Mouse (Mus musculus) midbrain, embryonic 11.5 days (tissue): ENCODE results near the gene Rnasek. TPM values are rescaled to one million over a fixed set of nuclear protein-coding genes. Genes with fewer than 3 reads are reported as not detected.

Source experiments
- ATAC-seq: fragments of 200-750 bp; cut with Nextera tagmentation; 2 replicates; pipeline ENCODE4 v1.8.0; 2017; ENCODE audit warnings: moderate TSS enrichment, moderate library complexity; ENCODE audit not compliant: low FRiP score
- DNase-seq: peaks from one replicate; pipeline ENCODE4 v3.0.0; 2015; ENCODE audit warnings: low spot score; ENCODE audit errors: missing footprints
- H3K27ac ChIP-seq: fragments of 300-500 bp; sonication (generic); 2 replicates; pipeline ENCODE4 v1.5.1; 2014; ENCODE audit warnings: low read depth, low read length
- H3K27me3 ChIP-seq: fragments of 300-500 bp; sonication (generic); 2 replicates; pipeline ENCODE4 v1.6.1; 2014; ENCODE audit warnings: mild to moderate bottlenecking, low read length, moderate library complexity, mixed read lengths; ENCODE audit not compliant: control insufficient read depth, insufficient read depth
- H3K36me3 ChIP-seq: fragments of 300-500 bp; sonication (generic); 2 replicates; pipeline ENCODE4 v1.6.1; 2014; ENCODE audit warnings: mild to moderate bottlenecking, low read length, moderate library complexity, mixed read lengths; ENCODE audit not compliant: control insufficient read depth, insufficient read depth
- H3K4me1 ChIP-seq: fragments of 300-500 bp; sonication (generic); 2 replicates; pipeline ENCODE4 v1.6.1; 2014; ENCODE audit warnings: low read length; ENCODE audit not compliant: control insufficient read depth, insufficient read depth
- H3K4me2 ChIP-seq: fragments of 300-500 bp; sonication (generic); 2 replicates; pipeline ENCODE4 v1.6.1; 2014; ENCODE audit warnings: mild to moderate bottlenecking, moderate library complexity
- H3K4me3 ChIP-seq: fragments of 300-500 bp; sonication (generic); 2 replicates; pipeline ENCODE4 v1.5.1; 2014; ENCODE audit warnings: low read depth, low read length
- H3K9ac ChIP-seq: fragments of 300-500 bp; sonication (generic); 2 replicates; pipeline ENCODE4 v1.6.1; 2014; ENCODE audit warnings: low read length
- H3K9me3 ChIP-seq: fragments of 300-500 bp; sonication (generic); 2 replicates; pipeline ENCODE4 v1.6.1; 2016; ENCODE audit warnings: low read length; ENCODE audit not compliant: control insufficient read depth
- WGBS: fragments of 180-500 bp; shearing (Covaris S2); extraction: QIAGEN DNeasy Blood & Tissue Kit; methylation state at CpG from one replicate; pipeline ENCODE4 v1.1.7; 2014; 5-methylcytosine and 5-hydroxymethylcytosine counted together
- polyA plus RNA-seq: library from polyadenylated mRNA; unstranded; fragments of >200 nt; fragmentation: Nextera tagmentation; extraction: Ambion mirVana; gene quantifications from 2 replicates; pipeline ENCODE4 v1.2.1, GENCODE M21; 2014

The Rnasek gene
- 126 and 127 TPM in 2 replicates for polyA plus RNA-seq

DNA sequence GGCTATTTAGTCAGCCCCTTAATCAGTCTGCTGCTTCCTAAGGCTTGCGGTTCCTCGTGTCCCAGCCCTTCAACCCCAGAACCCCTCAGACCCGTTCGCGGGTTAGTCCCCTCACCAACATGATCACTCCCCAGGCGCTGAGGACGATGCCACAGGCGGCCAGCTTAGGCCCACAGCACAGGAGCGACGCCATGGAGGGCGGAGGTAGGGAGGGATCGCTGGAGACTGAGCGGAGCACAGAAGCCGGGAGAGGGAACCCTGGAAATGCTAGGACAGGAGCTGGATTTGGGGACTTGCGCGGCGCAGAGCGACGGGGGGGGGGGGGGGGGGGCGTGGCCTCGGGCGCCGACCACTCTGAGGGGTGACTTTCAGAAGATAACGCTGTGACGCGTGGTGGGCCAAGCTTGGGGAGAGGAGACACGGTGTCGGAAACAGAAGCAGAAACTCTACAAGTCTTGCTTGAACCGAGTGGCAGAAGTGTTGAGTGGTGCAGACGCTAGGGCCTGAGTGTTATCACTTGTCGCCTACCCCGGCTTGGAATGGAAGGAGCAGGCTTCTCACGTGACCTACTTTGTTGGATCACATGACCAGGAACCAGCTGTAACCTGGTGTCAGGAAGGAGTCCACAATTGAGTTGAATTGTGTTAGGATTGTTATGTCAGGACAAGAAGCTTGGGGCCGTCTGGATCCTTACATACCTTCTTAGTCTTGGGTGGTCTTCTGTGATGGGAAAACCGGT lies at the start of gene Rnasek, which contains the start of gene Gm21988:
Gene Rnasek (minus strand): TSS at position 302 of the 739 bp plus-strand sequence.
Gene Gm21988 (minus strand): TSS at position 290 of the 739 bp plus-strand sequence.
- H3K36me3 ChIP-seq: peaks cover 6% of the 10 kb centered on the region
- WGBS: under 1% methylated on average over 32 of the region's 35 CpGs
- no peaks in the 10 kb centered on the region for H3K27me3 ChIP-seq
- H3K4me1 ChIP-seq: peaks cover 25% of the 10 kb centered on the region
- H3K4me2 ChIP-seq: peak within 1 kb of the TSS; percentile 83
- no peaks in the 10 kb centered on the region for H3K9me3 ChIP-seq
- peak; percentile 36 for ATAC-seq
- peak within 1 kb of the TSS; percentile 89 for H3K4me3 ChIP-seq
- peak within 1 kb of the TSS; percentile 86 for H3K9ac ChIP-seq
- H3K27ac ChIP-seq: peak within 1 kb of the TSS; percentile 61
- DNase-seq: peak; percentile 99

DNA sequence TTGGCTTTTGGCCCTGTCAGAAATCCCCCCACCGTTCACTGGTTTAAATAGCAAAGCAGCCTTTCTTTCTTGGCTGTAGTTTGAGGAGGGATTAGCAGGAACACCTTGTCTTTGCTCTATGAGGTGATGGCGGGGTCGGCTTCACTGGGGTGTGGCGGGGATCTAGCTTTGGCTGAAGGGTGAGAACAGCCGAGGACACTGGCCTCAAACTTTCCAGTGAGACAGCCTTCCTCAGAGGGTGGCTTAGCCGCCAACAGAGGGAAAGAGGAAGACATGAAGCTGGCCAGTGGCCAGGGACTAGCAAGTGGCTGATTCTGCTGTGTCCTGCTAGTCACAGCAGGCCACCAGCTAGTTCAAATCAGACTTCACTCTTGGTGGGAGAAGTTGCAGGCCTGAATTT lies 49.6 kb upstream of the Rnasek start:
- ATAC-seq (no peak), DNase-seq (no peak)
- H3K4me2 ChIP-seq: no peak overlapping the region
- no peaks in the 10 kb centered on the region for H3K9me3 ChIP-seq
- WGBS: 29% methylated on average over 6 of the region's 6 CpGs
- no peaks in the 10 kb centered on the region for H3K4me1 ChIP-seq
- no peaks in the 10 kb centered on the region for H3K36me3 ChIP-seq
- no peak overlapping the region for H3K9ac ChIP-seq
- no peaks in the 10 kb centered on the region; the same call in 1 of the 2 replicates for H3K27me3 ChIP-seq
- H3K27ac ChIP-seq: no peak overlapping the region
- H3K4me3 ChIP-seq: no peak overlapping the region

DNA sequence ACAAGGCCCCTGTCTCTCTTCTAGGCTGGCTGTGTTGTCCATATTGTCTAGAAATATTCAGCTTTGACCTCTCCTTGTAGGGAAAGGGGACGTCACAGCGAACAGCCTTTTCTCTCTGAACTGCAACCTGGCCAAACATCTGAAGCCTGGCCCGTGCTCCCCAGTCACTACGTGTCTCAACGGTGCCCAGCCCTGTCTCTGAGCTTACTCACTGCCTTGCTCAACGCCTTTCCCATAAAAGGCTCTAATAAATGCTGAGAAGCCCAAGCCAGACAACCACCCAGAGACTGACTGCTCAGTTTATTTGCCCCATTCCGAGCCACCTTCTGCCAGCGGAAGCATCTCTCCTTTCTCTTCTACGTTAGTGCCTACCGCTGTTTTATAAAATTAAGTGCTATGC lies 48.5 kb upstream of the Rnasek start:
- Histone ChIP-seq H3K27me3 (no peaks in the 10 kb centered on the region; the same call in 1 of the 2 replicates), H3K4me1 (no peaks in the 10 kb centered on the region), H3K4me3 (no peak overlapping the region), H3K9me3 (no peaks in the 10 kb centered on the region), H3K4me2 (no peak overlapping the region), H3K27ac (no peak overlapping the region), H3K36me3 (no peaks in the 10 kb centered on the region), H3K9ac (no peak overlapping the region)
- DNase-seq (no peak), ATAC-seq (no peak)
- WGBS: 90% methylated on average over 10 of the region's 10 CpGs

DNA sequence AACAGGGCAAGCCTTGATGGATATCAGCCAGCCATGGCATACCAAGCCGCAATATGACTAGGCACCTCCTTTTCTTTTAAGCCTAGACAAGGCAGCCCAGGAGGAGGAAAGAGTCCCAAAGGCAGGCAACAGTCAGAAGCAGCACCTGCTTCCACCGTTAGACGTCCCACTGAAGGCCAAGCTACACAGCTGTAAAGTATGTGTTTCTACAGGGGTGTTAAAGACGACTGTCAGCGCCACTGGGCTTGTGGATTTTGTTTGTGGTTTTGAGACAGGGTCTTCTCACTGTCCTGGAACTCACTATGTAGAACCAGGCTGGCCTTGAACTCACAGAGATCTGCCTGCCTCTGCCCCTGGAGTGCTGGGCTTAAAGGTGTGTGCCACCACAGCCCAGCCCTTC lies 46.0 kb upstream of the Rnasek start:
- no peaks in the 10 kb centered on the region for H3K4me1 ChIP-seq
- no peak for ATAC-seq
- no peak overlapping the region for H3K4me2 ChIP-seq
- H3K9ac ChIP-seq: no peak overlapping the region
- no peak for DNase-seq
- no peaks in the 10 kb centered on the region for H3K36me3 ChIP-seq
- no peaks in the 10 kb centered on the region for H3K9me3 ChIP-seq
- H3K4me3 ChIP-seq: no peak overlapping the region
- no peak overlapping the region for H3K27ac ChIP-seq
- 91% methylated on average over 5 of the region's 5 CpGs for WGBS
- H3K27me3 ChIP-seq: no peaks in the 10 kb centered on the region; the same call in 1 of the 2 replicates

DNA sequence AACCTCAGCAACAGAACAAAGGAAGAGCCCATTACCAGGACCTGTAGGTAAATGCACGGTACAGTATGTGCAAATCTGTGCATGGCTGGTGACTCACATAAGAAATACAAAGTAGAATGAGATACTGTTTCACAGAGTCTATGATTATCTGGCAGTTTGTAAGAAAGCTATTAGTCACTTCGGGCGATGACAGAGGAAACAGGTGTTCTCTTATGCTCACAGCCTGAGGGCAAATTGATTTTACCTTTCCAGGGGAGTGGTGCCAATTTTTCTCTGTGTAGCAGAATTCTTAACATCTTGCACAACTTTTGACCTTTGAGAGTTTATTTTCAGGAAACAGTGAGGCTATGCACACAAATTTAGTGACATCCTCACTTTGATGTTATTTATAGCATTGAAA lies 45.1 kb upstream of the Rnasek start:
- no peaks in the 10 kb centered on the region for H3K9me3 ChIP-seq
- H3K27me3 ChIP-seq: no peaks in the 10 kb centered on the region; the same call in 1 of the 2 replicates
- H3K4me1 ChIP-seq: no peaks in the 10 kb centered on the region
- H3K4me2 ChIP-seq: no peak overlapping the region
- DNase-seq (no peak), ATAC-seq (no peak)
- no peaks in the 10 kb centered on the region for H3K36me3 ChIP-seq
- no peak overlapping the region for H3K27ac ChIP-seq
- H3K9ac ChIP-seq: no peak overlapping the region
- no peak overlapping the region for H3K4me3 ChIP-seq
- WGBS: 86% methylated on average over 3 of the region's 3 CpGs

DNA sequence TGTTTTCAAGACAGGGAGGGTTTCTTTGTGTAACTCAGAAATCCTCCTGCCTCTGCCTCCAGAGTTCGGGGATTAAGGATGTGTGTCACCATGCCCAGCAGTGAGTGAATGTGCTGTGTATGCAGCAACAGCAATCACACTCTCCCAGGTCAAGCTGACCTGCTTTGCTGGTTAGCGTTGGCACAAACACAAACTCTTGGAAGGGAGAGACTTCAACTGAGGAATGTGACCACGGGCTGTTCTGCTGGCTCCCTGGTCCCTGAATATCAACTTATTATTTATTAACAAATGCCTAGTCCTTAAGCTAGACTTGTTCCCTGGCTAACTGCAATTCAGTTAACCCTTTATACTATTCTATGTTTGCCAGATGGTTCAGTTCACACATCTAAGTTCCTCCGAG lies 44.0 kb upstream of the Rnasek start:
- no peaks in the 10 kb centered on the region for H3K36me3 ChIP-seq
- ATAC-seq: no peak
- no peak for DNase-seq
- H3K4me1 ChIP-seq: no peaks in the 10 kb centered on the region
- 81% methylated on average over 4 of the region's 4 CpGs for WGBS
- H3K4me3 ChIP-seq: no peak overlapping the region
- no peaks in the 10 kb centered on the region; the same call in 1 of the 2 replicates for H3K27me3 ChIP-seq
- no peaks in the 10 kb centered on the region for H3K9me3 ChIP-seq
- H3K4me2 ChIP-seq: no peak overlapping the region
- no peak overlapping the region for H3K9ac ChIP-seq
- no peak overlapping the region for H3K27ac ChIP-seq

DNA sequence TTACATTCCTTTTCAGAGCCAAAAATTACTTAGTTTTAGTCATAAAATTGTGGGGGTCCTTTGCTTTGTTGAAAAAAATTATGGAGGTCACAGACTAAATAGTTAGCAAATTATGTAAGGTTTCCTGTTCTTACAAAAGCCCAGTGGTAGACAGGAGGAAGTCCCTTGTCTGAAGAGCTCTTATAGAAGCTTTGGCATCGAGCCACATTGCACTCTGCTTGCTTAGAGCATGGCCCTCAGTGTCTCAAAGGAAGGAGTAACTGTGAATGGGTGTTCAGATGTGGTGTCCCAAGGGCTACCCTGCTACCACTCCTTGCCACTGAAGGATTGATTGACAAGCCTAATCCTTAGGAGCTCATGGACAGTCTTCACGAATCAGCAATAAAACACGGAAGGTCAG lies 40.8 kb upstream of the Rnasek start:
- ATAC-seq: no peak
- WGBS: 76% methylated on average over 3 of the region's 3 CpGs
- no peak for DNase-seq

DNA sequence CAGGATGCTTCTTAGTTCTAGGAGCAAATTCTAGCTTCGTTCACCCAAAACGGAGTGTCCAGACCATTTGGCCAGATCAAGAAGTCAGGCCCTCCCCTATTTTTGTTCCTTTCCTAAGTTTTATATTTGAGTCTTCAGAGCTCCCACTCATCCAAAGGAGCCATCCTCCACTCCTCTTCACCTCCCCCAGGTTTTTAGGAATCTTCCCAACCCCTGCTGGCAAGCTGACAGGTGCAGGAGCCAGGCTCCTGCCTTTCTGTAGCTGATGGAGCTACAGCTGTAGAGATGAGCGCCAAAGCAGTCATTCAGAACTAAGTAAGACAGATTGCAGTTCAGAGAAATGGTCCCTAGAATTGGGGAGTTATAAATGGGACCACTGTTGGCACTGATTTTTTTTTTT lies 39.3 kb upstream of the Rnasek start:
- ATAC-seq (no peak), DNase-seq (no peak)
- 74% methylated on average over 3 of the region's 3 CpGs for WGBS
- Histone ChIP-seq H3K9ac (no peak overlapping the region), H3K4me1 (no peaks in the 10 kb centered on the region), H3K9me3 (no peaks in the 10 kb centered on the region), H3K27me3 (no peaks in the 10 kb centered on the region), H3K36me3 (no peaks in the 10 kb centered on the region), H3K27ac (no peak overlapping the region), H3K4me3 (no peak overlapping the region), H3K4me2 (no peak overlapping the region)

More for the DNA sequence above, 40.8 kb upstream of the Rnasek start:
- Histone ChIP-seq H3K9me3 (no peaks in the 10 kb centered on the region), H3K27me3 (no peaks in the 10 kb centered on the region), H3K4me3 (no peak overlapping the region), H3K9ac (no peak overlapping the region), H3K36me3 (no peaks in the 10 kb centered on the region), H3K4me2 (no peak overlapping the region), H3K4me1 (no peaks in the 10 kb centered on the region), H3K27ac (no peak overlapping the region)

DNA sequence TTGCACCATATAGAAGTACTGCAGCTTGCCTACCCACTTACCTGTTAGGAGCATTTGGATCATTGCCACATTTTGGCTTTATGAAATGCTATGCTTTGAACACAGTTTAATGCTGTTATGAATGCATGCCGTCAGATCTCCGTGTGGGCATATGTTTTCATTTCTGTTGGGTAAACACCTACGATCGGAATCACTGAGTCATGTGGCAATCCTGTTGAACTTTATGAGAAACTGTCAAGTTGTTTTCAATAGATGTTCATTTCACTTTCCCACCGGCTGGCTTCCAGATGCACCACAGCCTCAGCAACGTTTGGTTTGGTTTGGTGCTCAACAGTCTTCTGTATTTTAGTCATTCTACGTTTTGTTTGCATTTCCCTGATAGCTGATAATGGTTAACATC lies 32.0 kb upstream of the Rnasek start:
- DNase-seq (no peak), ATAC-seq (no peak)
- H3K4me2 ChIP-seq: no peak overlapping the region
- no peaks in the 10 kb centered on the region for H3K4me1 ChIP-seq
- H3K9me3 ChIP-seq: no peaks in the 10 kb centered on the region
- no peak overlapping the region for H3K9ac ChIP-seq
- H3K4me3 ChIP-seq: no peak overlapping the region
- H3K27ac ChIP-seq: no peak overlapping the region
- H3K36me3 ChIP-seq: no peaks in the 10 kb centered on the region
- H3K27me3 ChIP-seq: no peaks in the 10 kb centered on the region
- 88% methylated on average over 7 of the region's 7 CpGs for WGBS
